Mouse (Mus musculus): Measurements from ENCODE around the gene Reep3.

Reep3 gene

DNA sequence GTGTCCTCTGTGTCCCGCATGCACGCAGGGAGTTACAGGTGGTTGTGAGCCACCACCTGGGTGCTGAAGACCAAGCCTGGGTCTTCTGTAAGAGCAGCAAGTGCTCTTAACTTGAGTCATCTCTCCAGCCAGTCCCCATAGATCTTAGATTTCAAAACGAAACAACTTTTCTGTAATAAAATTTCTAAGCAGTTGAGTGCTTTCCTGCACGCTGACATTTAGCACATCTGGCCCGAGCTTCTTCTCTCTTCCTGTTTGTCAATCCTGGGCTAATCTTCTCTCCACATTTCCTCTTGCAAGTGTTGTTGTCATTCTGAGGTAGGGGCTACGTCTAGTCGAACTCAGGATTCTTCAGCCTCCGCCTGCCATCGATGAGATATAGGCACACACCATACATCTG is 44.3 kb downstream of the Reep3 start:
- in situ Hi-C loops (cut with MboI) = no loop called here

DNA sequence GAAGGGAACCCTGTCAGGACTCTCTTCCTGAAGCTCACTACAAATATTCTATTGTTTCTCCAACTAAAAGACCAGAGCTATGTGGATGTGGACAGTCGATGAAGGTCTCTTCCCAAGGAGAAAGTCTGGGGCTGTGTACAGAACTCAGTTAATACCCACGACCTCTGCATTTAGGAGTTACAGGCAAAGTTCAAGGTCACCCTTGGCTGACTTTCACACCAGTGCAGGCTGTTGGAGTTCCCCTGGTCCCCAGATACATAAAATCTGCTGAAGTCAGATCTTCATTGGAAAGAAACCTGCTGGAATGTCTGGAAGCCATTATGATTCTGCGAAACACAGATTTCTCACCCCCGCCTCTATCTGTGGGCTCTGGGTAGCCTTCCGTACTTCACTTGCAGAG is 45.3 kb downstream of the Reep3 start:
- in situ Hi-C loops (cut with MboI) = no loop called here

DNA sequence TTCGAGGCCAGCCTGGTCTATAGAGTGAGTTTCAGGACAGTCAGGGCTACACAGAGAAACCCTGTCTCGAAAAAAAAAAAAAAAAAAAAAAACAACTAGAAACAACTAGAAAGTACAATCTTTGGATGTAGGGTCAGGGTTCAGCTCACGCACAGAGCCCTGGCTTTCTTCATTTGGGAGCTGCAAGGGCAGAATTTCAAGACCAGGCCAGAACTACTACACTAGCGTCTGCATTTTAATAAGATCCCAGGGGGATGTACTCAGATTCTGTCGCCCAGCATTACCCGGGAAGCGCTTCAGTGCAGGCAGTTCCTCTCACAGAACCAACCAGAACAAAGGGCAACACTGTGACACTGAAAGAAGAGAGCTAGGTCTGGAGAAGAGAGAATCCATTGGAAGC is 46.0 kb downstream of the Reep3 start:
- in situ Hi-C loops (cut with MboI) = no loop called here

DNA sequence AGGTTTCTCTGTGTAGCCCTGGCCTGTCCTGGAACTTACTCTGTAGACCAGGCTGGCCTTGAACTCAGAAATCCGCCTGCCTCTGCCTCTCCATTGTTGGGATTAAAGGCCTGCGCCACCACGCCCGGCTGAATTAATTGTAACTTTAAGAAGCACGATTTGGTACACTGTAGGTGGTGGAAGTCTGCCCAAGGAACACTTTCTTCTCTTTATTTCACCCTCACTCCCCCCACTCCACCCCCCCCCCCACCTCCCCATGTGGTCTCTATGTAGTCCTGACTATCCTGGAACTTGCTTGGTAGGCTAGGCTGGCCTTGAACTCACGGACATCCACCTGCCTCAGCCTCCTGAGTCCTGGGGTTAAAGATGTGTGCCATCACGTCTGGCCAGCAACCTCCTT is 47.1 kb downstream of the Reep3 start:
- in situ Hi-C loops (cut with MboI) = no loop called here

- in situ Hi-C loops (cut with MboI) = no loop called here
Observed at GRCm38 (mm10) chr10:67048871-67049615, 47.7 kb downstream of the Reep3 start.

DNA sequence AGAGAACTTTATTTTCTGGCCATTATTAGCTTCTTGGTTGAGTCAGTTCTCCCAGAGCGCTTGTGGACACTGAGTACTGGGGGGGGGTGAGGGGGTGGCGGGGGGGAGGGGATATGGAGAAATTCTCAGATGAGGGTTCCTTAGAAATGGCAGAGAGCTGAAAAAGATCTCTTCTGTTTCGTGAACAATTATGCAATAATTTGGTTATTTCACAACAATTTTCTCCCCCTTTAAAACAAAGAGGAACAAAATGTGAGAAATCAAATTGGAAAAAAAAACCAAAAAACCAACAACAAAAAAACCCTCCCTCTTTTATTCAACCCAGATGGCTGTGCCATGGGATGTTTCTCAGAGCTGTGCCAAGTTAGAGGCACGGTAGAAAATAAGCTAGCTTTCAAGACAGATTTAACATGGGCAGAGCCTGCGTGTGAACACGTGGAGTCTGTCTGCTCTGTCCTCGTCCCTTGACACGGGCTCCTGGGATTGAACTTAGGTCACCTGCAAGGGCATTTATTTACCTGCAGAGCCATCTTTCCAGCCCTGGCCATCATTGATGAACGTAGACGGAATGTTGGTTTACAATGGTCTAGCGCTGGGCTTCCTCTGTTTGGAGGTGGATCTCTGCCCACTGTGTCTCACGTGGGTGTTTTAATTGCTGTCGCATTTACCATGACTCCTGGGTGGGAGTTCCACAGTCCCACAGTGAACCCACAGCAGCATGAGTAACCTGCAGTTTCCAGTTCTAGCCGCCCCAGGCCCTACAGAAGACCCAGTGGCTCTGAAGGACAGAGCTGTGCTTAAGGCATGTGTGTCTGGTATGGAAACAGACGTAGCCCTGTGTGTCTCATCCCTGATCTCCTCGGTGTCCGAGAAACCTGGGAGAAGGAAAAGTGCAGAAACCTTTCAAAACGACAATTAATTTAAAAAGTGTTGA is 48.8 kb downstream of the Reep3 start:
- in situ Hi-C loops (cut with MboI) = no loop called here

DNA sequence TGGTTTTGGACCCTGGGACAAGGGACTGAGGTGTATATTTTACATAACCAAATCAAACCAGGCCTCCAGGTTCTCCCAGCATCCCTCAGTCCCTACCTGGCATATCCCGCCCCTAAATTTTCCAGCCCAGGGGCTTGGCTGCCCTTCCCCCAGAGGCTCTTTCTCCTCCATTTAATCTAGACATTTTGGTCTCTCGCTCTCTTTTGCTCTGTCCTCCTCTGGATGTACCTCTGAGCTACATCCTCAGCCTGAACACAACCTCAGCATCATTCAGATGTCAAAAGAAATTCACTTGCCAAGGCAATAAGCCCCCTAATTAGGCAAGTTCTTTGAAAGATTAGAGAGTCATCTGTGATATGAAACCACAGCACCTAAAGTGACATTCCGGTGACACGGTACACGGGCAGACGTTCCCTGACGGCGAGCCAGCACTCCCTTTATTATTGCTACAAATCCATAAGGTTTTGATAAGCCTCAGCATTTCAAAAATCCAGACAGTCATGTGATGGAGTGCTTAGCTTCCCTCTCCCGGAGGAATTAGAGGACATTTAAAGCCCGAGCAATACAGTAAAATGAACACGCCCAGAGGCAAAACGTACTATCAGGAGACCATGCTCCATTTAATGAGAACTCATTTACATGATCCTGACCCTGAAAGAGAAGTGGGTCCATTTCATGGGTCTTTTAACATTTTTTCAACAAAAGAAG is 51.4 kb downstream of the Reep3 start:
- in situ Hi-C loops (cut with MboI) = no loop called here

DNA sequence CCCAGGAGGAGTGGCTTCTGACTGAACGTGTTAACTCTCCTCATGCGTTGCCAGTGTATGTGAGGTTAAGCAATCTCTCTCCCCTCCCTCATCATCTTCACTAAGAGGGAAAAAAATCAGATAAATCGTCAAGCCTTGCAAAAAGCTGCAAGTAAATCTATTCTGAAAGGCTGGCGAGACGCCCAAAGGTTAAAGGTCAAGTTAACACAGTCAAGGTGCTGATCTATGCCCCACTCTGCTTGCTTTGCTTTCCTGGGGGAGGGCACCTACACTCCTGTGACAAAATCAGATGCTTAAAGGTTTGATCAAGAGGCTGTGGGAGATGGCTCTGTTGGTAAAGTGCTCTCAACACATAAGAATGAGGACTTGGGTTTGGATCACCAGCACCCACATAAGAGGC is 52.4 kb downstream of the Reep3 start:
- in situ Hi-C loops (cut with MboI) = no loop called here

- in situ Hi-C loops (cut with MboI) = no loop called here
Observed at GRCm38 (mm10) chr10:67043236-67043635, 53.5 kb downstream of the Reep3 start.

DNA sequence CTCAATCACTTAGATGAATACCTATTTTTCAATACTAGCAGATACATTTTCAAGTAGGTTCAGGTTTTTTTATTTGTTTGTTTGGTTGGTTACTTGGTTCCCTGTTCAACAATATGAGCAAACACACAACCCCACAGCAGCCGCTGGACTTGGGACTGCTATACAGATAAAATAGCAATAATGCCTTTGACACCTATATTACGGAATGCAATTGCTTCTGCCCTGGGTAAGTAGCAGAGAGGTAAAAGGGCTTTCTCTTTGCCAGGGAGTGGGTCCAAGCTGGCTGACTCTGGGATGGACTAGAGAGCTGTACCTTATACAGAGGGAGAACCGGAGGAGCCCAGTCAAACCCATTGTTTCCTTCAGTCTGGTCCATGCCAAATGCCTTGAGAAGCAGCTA is 56.3 kb downstream of the Reep3 start:
- in situ Hi-C loops (cut with MboI) = no loop called here

GRCm38 (mm10) chr10:67039001-67039400 is 57.7 kb downstream of the Reep3 start:
- in situ Hi-C loops (cut with MboI) = no loop called here

DNA sequence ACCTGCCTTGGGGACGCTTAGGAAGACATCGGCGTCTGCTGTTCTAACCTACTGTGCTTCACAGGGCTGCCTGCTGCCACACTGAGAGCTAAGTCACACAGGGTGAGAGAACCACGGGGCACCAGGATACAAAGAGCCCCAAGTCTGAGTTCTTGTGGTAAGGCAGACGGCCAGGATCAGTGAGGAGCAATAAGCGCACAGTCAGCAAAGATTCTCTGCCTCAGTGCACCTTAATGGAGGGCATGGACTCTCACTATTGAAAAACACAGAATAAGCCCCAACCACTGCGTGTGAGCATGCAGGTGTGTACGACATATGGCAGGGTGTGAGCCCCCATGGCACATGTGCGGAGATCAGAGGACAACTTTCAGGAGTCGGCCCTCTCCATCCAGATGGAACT is 60.2 kb downstream of the Reep3 start:
- in situ Hi-C loops (cut with MboI) = no loop called here

- in situ Hi-C loops (cut with MboI) = no loop called here
Observed at GRCm38 (mm10) chr10:67036141-67036540, 60.6 kb downstream of the Reep3 start.

DNA sequence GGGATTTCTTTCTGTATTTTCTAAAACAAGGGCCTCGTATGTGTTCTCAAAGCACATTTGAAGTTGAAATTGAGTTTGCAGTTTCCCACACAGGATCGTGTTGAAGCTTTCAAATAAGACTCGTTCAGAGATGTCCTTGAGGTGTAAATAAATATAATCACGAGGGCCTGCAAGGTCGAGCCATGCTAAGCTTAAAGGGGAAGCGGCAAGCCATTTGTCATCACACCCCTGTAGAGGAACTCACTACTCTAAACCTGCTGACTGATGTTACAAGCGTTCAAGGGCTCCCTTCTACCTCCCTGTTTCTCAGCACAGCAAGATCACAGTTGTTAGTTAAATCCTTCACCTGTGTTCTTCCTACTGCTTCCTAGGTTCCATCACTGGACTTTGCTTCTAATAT is 65.6 kb downstream of the Reep3 start:
- in situ Hi-C loops (cut with MboI) = no loop called here

GRCm38 (mm10) chr10:67029297-67029696 is 67.4 kb downstream of the Reep3 start:
- in situ Hi-C loops (cut with MboI) = no loop called here

DNA sequence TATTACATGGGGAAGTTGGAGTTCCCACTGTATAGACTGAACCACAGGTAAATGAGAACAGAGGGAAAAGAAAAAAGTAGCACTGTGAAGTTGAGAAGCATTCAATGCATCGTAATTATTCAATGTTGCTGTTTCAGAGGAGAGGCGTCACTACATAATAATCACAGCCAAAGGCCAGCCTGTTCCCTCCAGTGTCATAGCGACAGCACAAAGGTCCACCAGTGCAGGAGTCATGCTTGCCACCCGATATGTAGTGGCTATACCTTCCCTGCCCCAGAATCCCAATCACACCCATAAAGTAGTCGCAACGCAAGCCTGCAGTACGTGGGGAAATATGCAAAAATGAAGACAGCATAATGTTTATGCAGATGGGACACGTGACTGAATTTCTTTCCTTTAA is 70.4 kb downstream of the Reep3 start:
- in situ Hi-C loops (cut with MboI) = no loop called here

- in situ Hi-C loops (cut with MboI) = no loop called here
Observed at GRCm38 (mm10) chr10:67025573-67026236, 71.0 kb downstream of the Reep3 start.

DNA sequence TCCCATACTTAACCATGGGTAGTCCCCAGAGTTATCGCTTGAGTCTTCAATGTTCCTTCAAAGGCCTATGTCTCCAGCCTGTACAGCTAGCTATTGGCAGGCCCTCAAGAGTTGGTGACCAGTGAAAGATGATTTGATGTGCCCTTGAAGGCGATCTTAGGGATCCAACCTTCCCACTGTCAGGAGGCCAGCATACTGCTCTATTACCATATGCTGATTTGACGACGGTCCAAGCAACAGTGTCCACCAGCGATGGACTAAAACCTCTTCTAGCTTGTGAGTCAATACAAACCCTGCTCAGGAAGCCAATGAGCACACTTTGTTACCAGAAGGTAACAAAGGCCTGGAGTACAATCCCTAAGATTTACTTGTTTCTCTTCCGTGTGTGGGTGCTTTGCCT is 72.4 kb downstream of the Reep3 start:
- in situ Hi-C loops (cut with MboI) = no loop called here

DNA sequence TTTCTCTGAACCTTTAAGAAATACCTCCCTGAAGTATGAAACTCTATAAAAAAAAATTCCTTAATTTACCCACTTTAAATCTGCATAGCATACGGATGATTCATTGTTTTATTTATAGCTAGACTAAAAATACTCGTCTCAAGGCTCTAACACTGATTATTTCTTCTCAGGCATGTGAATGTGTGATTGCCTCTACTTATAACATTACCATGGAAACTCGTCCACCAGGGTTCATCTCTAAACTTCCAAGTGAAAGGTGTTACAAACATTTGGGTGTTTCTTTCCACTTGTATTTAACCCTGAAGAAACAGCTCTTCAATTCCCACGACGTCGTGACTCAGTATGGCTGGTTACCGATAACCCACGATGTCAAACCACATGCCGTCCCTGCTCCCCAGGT is 73.7 kb downstream of the Reep3 start:
- in situ Hi-C loops (cut with MboI) = no loop called here

DNA sequence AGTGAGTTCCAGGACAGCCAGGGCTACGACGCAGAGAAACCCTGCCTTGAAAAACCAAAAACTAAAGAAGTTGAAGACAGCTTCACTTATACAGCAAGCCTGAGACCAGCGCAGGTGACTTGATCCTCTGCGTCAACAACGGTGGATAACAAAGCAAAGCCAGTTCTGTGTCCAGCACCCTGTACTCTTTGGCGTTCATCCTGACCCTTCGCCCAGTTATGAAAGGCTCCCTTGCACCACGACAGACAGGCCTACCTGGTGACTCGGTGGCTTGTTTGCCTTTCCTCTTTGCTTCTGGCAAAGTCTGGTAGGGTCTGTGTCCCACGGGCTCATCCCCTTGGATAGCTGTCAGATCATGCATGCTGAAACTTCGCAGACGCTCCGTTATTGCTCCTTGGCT is 75.3 kb downstream of the Reep3 start:
- in situ Hi-C loops (cut with MboI) = no loop called here

GRCm38 (mm10) chr10:67018875-67019274 is 77.9 kb downstream of the Reep3 start:
- in situ Hi-C loops (cut with MboI) = no loop called here

GRCm38 (mm10) chr10:67017891-67018290 is 78.9 kb downstream of the Reep3 start:
- in situ Hi-C loops (cut with MboI) = no loop called here
